Mouse (Mus musculus): ENCODE data around the gene Stag3.

- no peak for TF ChIP-seq CTCF (IDR thresholded peaks at IDR 0.05; ENCODE audit: insufficient read depth, low read depth, low read length)
- no peak for TF ChIP-seq POLR2A (IDR thresholded peaks at IDR 0.05; ENCODE audit: insufficient read depth, low read depth, low read length)
These were observed 12.9 kb upstream of the Stag3 start for GRCm38 (mm10) chr5:138267114-138267513.

Data from olfactory bulb, adult 2 months (tissue).